Mouse (Mus musculus) layer of hippocampus, postnatal 36 days (tissue): ENCODE data around the gene Tubb5. TPM values are rescaled to one million over a fixed set of nuclear protein-coding genes. Genes with fewer than 3 reads are reported as not detected.

Source experiments
- DNase-seq, 2 experiments: peaks; one replicate each; pipeline ENCODE4 v3.0.0; 2022
- total RNA-seq, 2 experiments: library from RNA; stranded (reverse); gene quantifications; 2 replicates each; pipeline ENCODE4 v1.2.3; 2021

Tubb5 gene
- total RNA-seq, 2 experiments from 2014 or later = 360 to 381 TPM

- no peak for DNase-seq
These were observed 12.8 kb downstream of the Tubb5 start for GRCm38 (mm10) chr17:35825109-35825850.

- DNase-seq = no peak
These were observed 13.7 kb downstream of the Tubb5 start for GRCm38 (mm10) chr17:35824402-35824801.

GRCm38 (mm10) chr17:35822964-35823937 is 14.9 kb downstream of the Tubb5 start, which contains the start of gene Flot1:
Gene Flot1 (plus strand): TSS chr17:35823230.
- DNase-seq = peak; percentile 63 to 67

- no peak for DNase-seq
These were observed 15.5 kb downstream of the Tubb5 start for GRCm38 (mm10) chr17:35822564-35822963.

- peak in 1 of 2 experiments; percentile 52 for DNase-seq
These were observed 16.4 kb downstream of the Tubb5 start, which contains the start of gene Ier3 for GRCm38 (mm10) chr17:35821439-35822430. Gene Ier3 (plus strand): TSS chr17:35821684.

- no peak for DNase-seq
These were observed 18.0 kb downstream of the Tubb5 start for GRCm38 (mm10) chr17:35820111-35820510.

GRCm38 (mm10) chr17:35817226-35817625 is 20.9 kb downstream of the Tubb5 start:
- no peak for DNase-seq

GRCm38 (mm10) chr17:35816686-35817085 is 21.4 kb downstream of the Tubb5 start:
- DNase-seq = no peak

- DNase-seq = no peak
These were observed 22.3 kb downstream of the Tubb5 start for GRCm38 (mm10) chr17:35815836-35816235.

GRCm38 (mm10) chr17:35814678-35815077 is 23.4 kb downstream of the Tubb5 start:
- no peak for DNase-seq

GRCm38 (mm10) chr17:35813653-35814052 is 24.5 kb downstream of the Tubb5 start:
- no peak for DNase-seq

- DNase-seq = peak; percentile 36 to 44
These were observed 24.9 kb downstream of the Tubb5 start for GRCm38 (mm10) chr17:35813245-35813647.

GRCm38 (mm10) chr17:35812736-35813135 is 25.4 kb downstream of the Tubb5 start:
- no peak for DNase-seq

GRCm38 (mm10) chr17:35812307-35812706 is 25.8 kb downstream of the Tubb5 start:
- DNase-seq = no peak

- no peak for DNase-seq
These were observed 27.0 kb downstream of the Tubb5 start for GRCm38 (mm10) chr17:35810900-35811648.

- DNase-seq = no peak
These were observed 28.7 kb downstream of the Tubb5 start for GRCm38 (mm10) chr17:35809395-35809794.

GRCm38 (mm10) chr17:35808073-35808472 is 30.0 kb downstream of the Tubb5 start:
- no peak for DNase-seq

GRCm38 (mm10) chr17:35803858-35804399 is 34.2 kb downstream of the Tubb5 start:
- DNase-seq = no peak

- DNase-seq = no peak
These were observed 35.1 kb downstream of the Tubb5 start for GRCm38 (mm10) chr17:35803020-35803419.

- no peak for DNase-seq
These were observed 37.2 kb downstream of the Tubb5 start for GRCm38 (mm10) chr17:35800905-35801304.

- no peak for DNase-seq
These were observed 41.3 kb downstream of the Tubb5 start for GRCm38 (mm10) chr17:35796835-35797234.
